Mouse (Mus musculus) CD8-positive naive resting alpha-beta T cell, adult 57 days (primary cell): ENCODE results near the gene Vmn2r10. TPM values are rescaled to one million over a fixed set of nuclear protein-coding genes. Genes with fewer than 3 reads are reported as not detected.

Experiments
- total RNA-seq: library from RNA; stranded (reverse); gene quantifications from one replicate; pipeline ENCODE4 v1.2.4, GENCODE M21; 2023

Vmn2r10 gene
- total RNA-seq: not detected

GRCm38 (mm10) chr5:109006427-109006826 lies at the start of gene Vmn2r10:
Vmn2r10 (minus strand) TSS chr5:109006527.

Other genes with a start within 250 kb of the Vmn2r10 start
- not detected for gene Rnf212, start 231.5 kb downstream of the Vmn2r10 start, total RNA-seq
- not detected for gene Tmed11, start 211.2 kb downstream of the Vmn2r10 start, total RNA-seq
- not detected for gene Vmn2r8, start 197.7 kb downstream of the Vmn2r10 start, total RNA-seq
- not detected for gene Vmn2r9, start 153.9 kb downstream of the Vmn2r10 start, total RNA-seq
- not detected for gene Vmn2r11, start 53.0 kb upstream of the Vmn2r10 start, total RNA-seq
- gene Vmn2r12, start 91.4 kb upstream of the Vmn2r10 start, total RNA-seq: not detected
- gene Vmn2r13, start 185.7 kb upstream of the Vmn2r10 start, total RNA-seq: not detected
- not detected for gene Vmn2r14, start 218.2 kb upstream of the Vmn2r10 start, total RNA-seq